Mouse (Mus musculus): Measurements from ENCODE around the gene Mrps33. TPM values are rescaled to one million over a fixed set of nuclear protein-coding genes. Genes with fewer than 3 reads are reported as not detected.

Mrps33 gene
- polyA plus RNA-seq, 1 experiment: 14.8 TPM

DNA sequence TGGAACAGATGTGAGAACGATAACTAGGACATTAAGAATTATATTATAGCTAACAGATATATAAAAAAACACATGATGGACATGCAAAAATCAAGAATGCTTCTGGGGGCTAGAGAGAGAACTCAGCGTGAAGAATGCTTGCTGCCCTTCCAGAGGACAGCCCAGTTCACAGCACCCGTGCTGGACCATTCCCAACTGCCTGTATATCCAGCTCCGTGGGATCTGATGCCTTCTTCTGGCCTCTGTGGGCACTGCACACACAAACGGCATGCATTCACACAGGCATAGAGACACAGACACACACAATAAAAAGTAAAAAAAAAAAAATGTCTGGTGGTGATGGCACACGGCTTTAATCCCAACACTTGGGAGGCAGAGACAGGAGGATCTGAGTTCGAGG lies 4.5 kb downstream of the Mrps33 start:
- peaks cover 19% of the 10 kb centered on the region for H3K4me1 ChIP-seq
- H3K27me3 ChIP-seq (replicated peaks): no peaks in the 10 kb centered on the region
- TF ChIP-seq FLI1 (IDR thresholded peaks at IDR 0.05; ENCODE audit: low read length) (no peak), GATA1 (IDR thresholded peaks at IDR 0.05; ENCODE audit: borderline replicate concordance, low read length) (no peak)
- no peaks in the 10 kb centered on the region for H3K9me3 ChIP-seq
- peaks cover 41% of the 10 kb centered on the region for H3K36me3 ChIP-seq (replicated peaks; ENCODE audit: low read length)
- H3K4me3 ChIP-seq (replicated peaks): no peak overlapping the region

DNA sequence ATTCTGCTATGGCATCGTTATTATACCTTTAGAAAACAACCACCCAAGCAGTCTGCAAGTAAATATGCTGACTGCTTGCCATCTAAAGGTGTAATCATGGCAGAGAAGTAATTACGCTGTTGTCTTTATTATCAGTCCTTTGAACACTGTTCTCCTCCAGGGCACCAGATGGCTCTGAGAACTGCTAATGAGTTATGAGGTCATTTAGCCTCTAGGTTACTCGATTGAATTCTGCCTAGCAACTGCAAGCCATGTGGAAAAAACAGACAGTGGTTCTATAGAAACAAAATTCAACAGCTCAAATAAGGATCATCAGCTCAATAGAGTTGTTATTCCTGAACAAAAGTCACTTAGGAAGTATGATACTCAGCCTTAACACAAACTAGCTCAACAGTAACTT lies 4.9 kb downstream of the Mrps33 start:
- H3K9me3 ChIP-seq: no peaks in the 10 kb centered on the region
- TF ChIP-seq GATA1 (IDR thresholded peaks at IDR 0.05; ENCODE audit: borderline replicate concordance, low read length): no peak
- no peak for TF ChIP-seq FLI1 (IDR thresholded peaks at IDR 0.05; ENCODE audit: low read length)
- H3K27me3 ChIP-seq (replicated peaks): no peaks in the 10 kb centered on the region
- H3K4me1 ChIP-seq: peaks cover 16% of the 10 kb centered on the region
- H3K4me3 ChIP-seq (replicated peaks): no peak overlapping the region
- H3K36me3 ChIP-seq (replicated peaks; ENCODE audit: low read length): peaks cover 45% of the 10 kb centered on the region

DNA sequence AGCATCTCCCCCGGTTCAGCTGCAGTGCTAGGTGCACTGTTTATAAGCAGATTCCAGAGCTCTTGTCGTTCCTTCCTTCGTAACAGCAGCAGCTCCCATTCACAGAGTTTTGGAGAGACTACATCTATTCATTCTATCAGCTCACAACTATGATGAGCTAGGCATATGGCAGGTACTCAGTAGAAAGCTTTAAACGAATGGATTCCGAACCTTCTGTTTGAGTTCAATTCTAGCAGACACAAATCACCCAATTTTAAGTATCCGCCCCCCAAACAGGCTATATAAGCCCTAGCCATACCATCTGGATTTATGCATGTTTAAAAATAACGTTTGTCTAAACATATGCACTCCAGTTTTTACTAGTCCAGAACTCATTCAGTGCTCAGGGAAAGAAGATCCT lies 9.8 kb downstream of the Mrps33 start:
- Histone ChIP-seq H3K27me3 (replicated peaks) (peaks cover 5% of the 10 kb centered on the region), H3K9me3 (peaks cover 6% of the 10 kb centered on the region), H3K36me3 (replicated peaks; ENCODE audit: low read length) (peaks cover 54% of the 10 kb centered on the region), H3K4me3 (replicated peaks) (no peak overlapping the region), H3K4me1 (no peaks in the 10 kb centered on the region)
- TF ChIP-seq FLI1 (IDR thresholded peaks at IDR 0.05; ENCODE audit: low read length) (no peak), GATA1 (IDR thresholded peaks at IDR 0.05; ENCODE audit: borderline replicate concordance, low read length) (no peak)

DNA sequence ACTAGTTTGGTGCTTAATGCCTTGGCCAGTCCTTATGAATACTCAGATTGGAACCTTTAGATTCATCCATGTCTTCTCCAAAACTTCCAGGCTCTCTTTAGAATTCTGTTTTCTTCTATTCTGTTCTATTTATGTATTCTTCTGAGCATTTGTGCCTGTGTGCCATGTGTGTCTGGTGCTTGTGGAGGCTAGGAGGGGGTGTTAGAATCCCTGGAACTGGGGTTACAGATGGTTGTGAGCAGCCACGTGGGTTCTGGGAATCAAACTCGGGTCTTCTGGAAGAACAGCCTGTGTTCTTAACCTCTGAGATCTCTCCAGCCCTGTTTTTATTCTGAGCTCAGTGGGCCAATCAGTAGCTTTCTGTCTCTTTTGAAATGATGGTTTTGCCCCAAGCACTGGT lies 13.7 kb downstream of the Mrps33 start:
- Histone ChIP-seq H3K9me3 (peaks cover 6% of the 10 kb centered on the region), H3K36me3 (replicated peaks; ENCODE audit: low read length) (peaks cover 22% of the 10 kb centered on the region), H3K4me3 (replicated peaks) (no peak overlapping the region), H3K27me3 (replicated peaks) (peaks cover 5% of the 10 kb centered on the region), H3K4me1 (no peaks in the 10 kb centered on the region)
- no peak for TF ChIP-seq FLI1 (IDR thresholded peaks at IDR 0.05; ENCODE audit: low read length)
- TF ChIP-seq GATA1 (IDR thresholded peaks at IDR 0.05; ENCODE audit: borderline replicate concordance, low read length): no peak

DNA sequence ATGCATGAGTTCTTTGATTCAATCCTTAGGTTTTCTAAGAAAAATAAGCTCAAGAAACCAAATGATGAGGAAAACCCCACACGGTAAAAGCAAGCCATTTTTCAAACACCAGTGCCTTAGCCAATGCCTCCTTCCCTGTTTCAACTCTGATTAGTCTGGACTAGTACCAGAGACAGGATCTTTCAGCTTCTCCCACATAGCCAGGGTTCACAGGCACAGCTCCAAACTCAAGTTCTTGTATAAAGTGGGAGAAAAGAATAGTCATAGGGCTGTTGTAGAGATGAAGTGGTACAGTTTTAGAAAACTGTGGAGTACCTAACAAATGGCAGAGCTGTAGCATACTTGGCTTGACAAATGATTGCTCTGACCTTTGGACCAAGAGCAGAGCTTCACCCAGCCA lies 14.6 kb downstream of the Mrps33 start:
- Histone ChIP-seq H3K9me3 (peaks cover 6% of the 10 kb centered on the region), H3K4me3 (replicated peaks) (no peak overlapping the region), H3K27me3 (replicated peaks) (peaks cover 5% of the 10 kb centered on the region), H3K36me3 (replicated peaks; ENCODE audit: low read length) (peaks cover 14% of the 10 kb centered on the region), H3K4me1 (no peaks in the 10 kb centered on the region)
- TF ChIP-seq GATA1 (IDR thresholded peaks at IDR 0.05; ENCODE audit: borderline replicate concordance, low read length): no peak
- no peak for TF ChIP-seq FLI1 (IDR thresholded peaks at IDR 0.05; ENCODE audit: low read length)

DNA sequence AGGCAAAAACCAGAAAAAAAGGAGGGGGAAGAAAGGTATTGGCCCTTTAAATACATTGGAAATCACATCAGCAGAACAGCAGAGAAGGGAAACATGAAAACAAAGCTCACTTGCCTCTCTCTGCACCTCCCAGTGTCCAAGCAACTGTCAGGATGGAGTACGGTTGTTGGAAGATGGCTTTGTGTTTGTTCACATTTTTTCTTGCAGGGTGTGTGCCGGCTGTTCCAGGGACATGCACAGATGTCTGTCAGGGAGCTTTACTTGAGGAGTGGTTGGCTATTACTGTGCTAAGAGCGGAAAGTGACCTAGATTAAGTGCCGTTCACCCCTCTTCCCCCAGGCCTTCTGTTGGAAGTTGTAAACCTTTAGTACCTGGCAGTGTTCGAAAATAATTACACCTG lies 19.0 kb downstream of the Mrps33 start:
- H3K27me3 ChIP-seq (replicated peaks): peaks cover 9% of the 10 kb centered on the region
- no peak for TF ChIP-seq GATA1 (IDR thresholded peaks at IDR 0.05; ENCODE audit: borderline replicate concordance, low read length)
- no peak for TF ChIP-seq FLI1 (IDR thresholded peaks at IDR 0.05; ENCODE audit: low read length)
- H3K36me3 ChIP-seq (replicated peaks; ENCODE audit: low read length): no peaks in the 10 kb centered on the region
- H3K4me1 ChIP-seq: peaks cover 4% of the 10 kb centered on the region; the same call in 1 of the 2 replicates
- H3K9me3 ChIP-seq: no peaks in the 10 kb centered on the region
- no peak overlapping the region for H3K4me3 ChIP-seq (replicated peaks)

DNA sequence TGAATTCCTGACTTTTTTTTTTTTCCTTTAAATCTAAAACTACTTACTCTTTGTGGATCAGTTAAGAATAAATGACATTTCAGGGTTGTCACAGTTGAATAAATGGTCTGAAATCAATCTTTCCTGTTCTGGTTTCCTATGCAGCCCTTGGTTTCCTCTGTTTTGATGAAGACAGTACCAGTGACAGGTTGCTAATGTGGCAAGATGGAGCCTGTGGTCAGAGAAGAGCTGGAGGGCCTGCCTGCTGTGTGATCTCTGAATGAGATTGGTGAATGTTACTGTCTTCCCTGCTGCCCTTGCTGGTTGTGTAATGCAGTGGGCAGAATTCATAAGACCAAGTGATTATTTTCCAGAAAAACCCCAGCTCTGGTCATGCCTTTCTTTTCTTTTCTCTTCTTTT lies 22.4 kb downstream of the Mrps33 start:
- H3K4me3 ChIP-seq (replicated peaks): no peak overlapping the region
- H3K4me1 ChIP-seq: peaks cover 7% of the 10 kb centered on the region; the same call in 1 of the 2 replicates
- H3K9me3 ChIP-seq: no peaks in the 10 kb centered on the region
- H3K36me3 ChIP-seq (replicated peaks; ENCODE audit: low read length): no peaks in the 10 kb centered on the region
- TF ChIP-seq GATA1 (IDR thresholded peaks at IDR 0.05; ENCODE audit: borderline replicate concordance, low read length): no peak
- TF ChIP-seq FLI1 (IDR thresholded peaks at IDR 0.05; ENCODE audit: low read length): no peak
- H3K27me3 ChIP-seq (replicated peaks): peaks cover 5% of the 10 kb centered on the region

DNA sequence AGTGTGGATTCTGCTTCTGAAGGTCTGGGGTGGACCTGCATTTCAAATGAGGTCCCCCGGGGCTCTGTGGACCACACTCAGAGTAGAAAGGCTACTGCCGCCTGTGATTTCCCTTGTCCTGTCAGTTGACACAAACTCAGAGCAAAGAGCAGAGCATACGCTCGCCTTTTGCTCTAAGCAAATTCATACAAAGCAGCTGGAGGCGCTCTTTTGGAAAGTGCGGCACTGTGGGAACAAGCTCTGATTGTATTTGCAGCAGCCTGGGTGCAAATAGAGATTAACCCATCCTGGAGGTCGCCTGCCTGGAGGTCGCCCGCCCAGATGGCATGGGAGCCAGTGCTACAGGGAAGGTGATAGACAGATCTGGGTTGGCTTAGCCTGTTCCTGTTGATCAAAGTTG lies 23.0 kb downstream of the Mrps33 start:
- H3K27me3 ChIP-seq (replicated peaks): peaks cover 5% of the 10 kb centered on the region
- H3K4me1 ChIP-seq: peaks cover 7% of the 10 kb centered on the region; the same call in 1 of the 2 replicates
- H3K9me3 ChIP-seq: no peaks in the 10 kb centered on the region
- no peak overlapping the region for H3K4me3 ChIP-seq (replicated peaks)
- no peaks in the 10 kb centered on the region for H3K36me3 ChIP-seq (replicated peaks; ENCODE audit: low read length)
- TF ChIP-seq FLI1 (IDR thresholded peaks at IDR 0.05; ENCODE audit: low read length): no peak
- TF ChIP-seq GATA1 (IDR thresholded peaks at IDR 0.05; ENCODE audit: borderline replicate concordance, low read length): no peak

DNA sequence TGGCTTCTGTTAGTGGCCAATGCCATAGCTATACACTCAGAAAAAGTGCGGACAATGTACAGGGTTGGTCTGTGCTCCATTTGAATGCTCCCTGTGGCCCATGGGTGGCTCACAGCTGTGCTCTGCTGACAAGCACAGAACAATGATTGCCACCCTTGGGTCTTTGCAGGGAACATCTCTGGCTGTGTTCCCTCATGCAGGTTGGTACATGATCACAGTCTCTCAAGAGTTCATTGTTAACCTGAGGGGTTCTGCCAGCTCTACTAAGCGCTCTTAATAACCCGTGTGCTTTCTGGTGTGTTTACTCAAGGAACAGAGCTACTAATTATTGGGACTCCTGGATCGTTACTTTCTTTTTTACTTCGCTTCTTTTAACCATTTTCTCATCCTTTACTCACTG lies 24.8 kb downstream of the Mrps33 start:
- peaks cover 24% of the 10 kb centered on the region for H3K4me1 ChIP-seq
- no peaks in the 10 kb centered on the region for H3K36me3 ChIP-seq (replicated peaks; ENCODE audit: low read length)
- H3K4me3 ChIP-seq (replicated peaks): no peak overlapping the region
- peaks cover 5% of the 10 kb centered on the region for H3K27me3 ChIP-seq (replicated peaks)
- TF ChIP-seq FLI1 (IDR thresholded peaks at IDR 0.05; ENCODE audit: low read length): no peak
- TF ChIP-seq GATA1 (IDR thresholded peaks at IDR 0.05; ENCODE audit: borderline replicate concordance, low read length): no peak
- no peaks in the 10 kb centered on the region for H3K9me3 ChIP-seq

DNA sequence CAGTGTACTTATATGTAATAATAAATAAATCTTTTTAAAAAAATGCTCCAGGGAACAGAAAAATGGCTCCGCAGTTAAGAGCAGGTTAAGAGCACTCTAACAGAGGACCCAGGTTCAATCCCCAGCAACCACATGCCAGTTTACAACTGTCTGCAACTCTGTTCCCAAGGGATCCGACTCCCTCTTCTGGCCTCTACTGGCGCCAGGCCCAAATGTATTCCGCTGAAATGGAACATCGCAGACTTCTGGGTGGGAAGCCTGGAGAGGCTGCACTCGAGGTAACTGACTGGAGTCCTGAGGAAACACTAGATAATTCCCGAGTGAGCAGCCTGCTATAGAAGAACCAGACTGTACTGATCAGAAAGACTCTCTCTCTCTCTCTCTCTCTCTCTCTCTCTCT lies 27.3 kb downstream of the Mrps33 start:
- Histone ChIP-seq H3K4me1 (peaks cover 29% of the 10 kb centered on the region), H3K27me3 (replicated peaks) (peaks cover 5% of the 10 kb centered on the region), H3K4me3 (replicated peaks) (no peak overlapping the region), H3K9me3 (no peaks in the 10 kb centered on the region), H3K36me3 (replicated peaks; ENCODE audit: low read length) (no peaks in the 10 kb centered on the region)
- TF ChIP-seq FLI1 (IDR thresholded peaks at IDR 0.05; ENCODE audit: low read length) (no peak), GATA1 (IDR thresholded peaks at IDR 0.05; ENCODE audit: borderline replicate concordance, low read length) (no peak)

DNA sequence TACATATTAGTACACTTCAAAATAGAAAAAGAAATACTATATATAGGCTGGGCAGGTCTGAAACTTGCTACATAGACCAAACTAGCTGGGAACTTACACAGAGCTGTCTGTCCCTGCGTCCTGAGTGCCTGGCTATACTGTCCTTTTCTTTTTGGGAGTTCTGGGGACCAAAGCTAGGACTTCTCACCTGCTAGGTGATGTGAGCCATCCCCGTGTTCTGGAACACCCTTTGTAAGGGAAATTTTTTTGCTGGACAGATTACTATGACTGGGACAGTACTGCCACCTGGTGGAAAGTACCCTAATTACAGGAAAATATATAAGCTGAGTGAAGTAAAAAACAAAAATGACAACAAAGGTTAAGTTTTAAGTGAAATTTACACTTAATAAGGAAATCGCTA lies 28.2 kb downstream of the Mrps33 start:
- TF ChIP-seq GATA1 (IDR thresholded peaks at IDR 0.05; ENCODE audit: borderline replicate concordance, low read length) (no peak), FLI1 (IDR thresholded peaks at IDR 0.05; ENCODE audit: low read length) (no peak)
- H3K27me3 ChIP-seq (replicated peaks): peaks cover 1% of the 10 kb centered on the region

More for the DNA sequence above, 28.2 kb downstream of the Mrps33 start:
- Histone ChIP-seq H3K4me3 (replicated peaks) (no peak overlapping the region), H3K36me3 (replicated peaks; ENCODE audit: low read length) (no peaks in the 10 kb centered on the region), H3K4me1 (peaks cover 26% of the 10 kb centered on the region), H3K9me3 (no peaks in the 10 kb centered on the region)
